In genomic region chr6:90536824-90537223, GRCm38 (mm10) we compare ENCODE assay signal across 17 mouse cellular contexts.
"Had no signal": no experiment of that assay in that cellular context is flagged by ENCODE, and none has a peak within 500 bp of the region (broad histone marks: within the 10 kb centered on the region; RNA-seq: fewer than 3 reads in every experiment).

No protein-coding gene starts in this region.

- H3K4me2 ChIP-seq: liver, embryonic 11.5 days; liver, embryonic 13.5 days; liver, embryonic 15.5 days; midbrain, embryonic 11.5 days; midbrain, embryonic 13.5 days; midbrain, embryonic 15.5 days; neural tube, embryonic 12.5 days; stomach, embryonic 15.5 days had no signal

- H3K36me3 ChIP-seq: liver, embryonic 13.5 days; liver, embryonic 15.5 days; midbrain, embryonic 13.5 days; midbrain, embryonic 15.5 days; neural tube, embryonic 12.5 days; stomach, embryonic 15.5 days had no signal

- H3K4me3 ChIP-seq: liver, embryonic 13.5 days; liver, embryonic 15.5 days; megakaryocyte, embryonic 14.5 days; midbrain, embryonic 13.5 days; midbrain, embryonic 15.5 days; neural tube, embryonic 12.5 days; stomach, embryonic 15.5 days had no signal

- H3K4me1 ChIP-seq: liver, embryonic 13.5 days; liver, embryonic 15.5 days; neural tube, embryonic 12.5 days; stomach, embryonic 15.5 days had no signal

- H3K9ac ChIP-seq: liver, embryonic 13.5 days; liver, embryonic 15.5 days; liver, postnatal 0 days; midbrain, embryonic 13.5 days; midbrain, embryonic 15.5 days; neural tube, embryonic 12.5 days; stomach, embryonic 15.5 days had no signal

- H3K9me3 ChIP-seq: liver, embryonic 13.5 days; liver, embryonic 15.5 days; megakaryocyte, embryonic 14.5 days; midbrain, embryonic 13.5 days; midbrain, embryonic 15.5 days; neural tube, embryonic 12.5 days; stomach, embryonic 15.5 days had no signal

- DNase-seq: liver, embryonic 13.5 days; liver, postnatal 0 days; lung, postnatal 36 days; right cerebral cortex, postnatal 14 days; thymus, adult 2 months; thymus, postnatal 25 days; thymus, postnatal 4 days had no signal

- H3K27me3 ChIP-seq: liver, embryonic 13.5 days; liver, embryonic 15.5 days; midbrain, embryonic 13.5 days; midbrain, embryonic 15.5 days; neural tube, embryonic 12.5 days; stomach, embryonic 15.5 days had no signal

- ATAC-seq: liver, postnatal 0 days; midbrain, embryonic 13.5 days; midbrain, embryonic 15.5 days had no signal

- H3K27ac ChIP-seq: liver, embryonic 13.5 days; liver, embryonic 15.5 days; macrophage; midbrain, embryonic 13.5 days; midbrain, embryonic 15.5 days; neural tube, embryonic 12.5 days; stomach, embryonic 15.5 days; stomach, postnatal 0 days had no signal
